Mouse (Mus musculus): ENCODE results near the gene Krt76.

- TF ChIP-seq CTCF (IDR thresholded peaks at IDR 0.05; ENCODE audit: low read depth) (no peak), EP300 (IDR thresholded peaks at IDR 0.05; ENCODE audit: low read depth) (no peak)
These were observed at the start of gene Krt76 for GRCm38 (mm10) chr15:101892820-101893219.
